Mouse (Mus musculus) hindbrain, embryonic 14.5 days (tissue): ENCODE measurements around the gene Prkcb. TPM values are rescaled to one million over a fixed set of nuclear protein-coding genes. Genes with fewer than 3 reads are reported as not detected.

ENCODE experiments used
- ATAC-seq: fragments of 200-750 bp; cut with Nextera tagmentation; 2 replicates; pipeline ENCODE4 v1.8.0; 2017; ENCODE audit warnings: moderate number of reproducible peaks, mild to moderate bottlenecking, moderate TSS enrichment, moderate library complexity; ENCODE audit not compliant: low FRiP score
- DNase-seq: peaks from one replicate; pipeline ENCODE4 v3.0.0-alpha.2; 2015; ENCODE audit warnings: low spot score
- H3K27ac ChIP-seq: fragments of 300-500 bp; sonication (generic); 2 replicates; pipeline ENCODE4 v1.5.1; 2014; ENCODE audit warnings: mild to moderate bottlenecking, moderate library complexity
- H3K27me3 ChIP-seq: fragments of 300-500 bp; sonication (generic); 2 replicates; pipeline ENCODE4 v1.6.1; 2014; ENCODE audit warnings: mild to moderate bottlenecking, low read length, mixed read lengths; ENCODE audit not compliant: control insufficient read depth, insufficient read depth
- H3K36me3 ChIP-seq: fragments of 300-500 bp; sonication (generic); replicated peaks from 2 replicates; pipeline ENCODE4 v1.6.1; 2014; ENCODE audit not compliant: control insufficient read depth, insufficient read depth
- H3K4me1 ChIP-seq: fragments of 300-500 bp; sonication (generic); replicated peaks from 2 replicates; pipeline ENCODE4 v1.6.1; 2014; ENCODE audit warnings: antibody characterized with exemption, low read length, mixed read lengths; ENCODE audit not compliant: control insufficient read depth, insufficient read depth
- H3K4me2 ChIP-seq: fragments of 300-500 bp; sonication (generic); replicated peaks from 2 replicates; pipeline ENCODE4 v1.6.1; 2014; ENCODE audit warnings: mild to moderate bottlenecking, moderate library complexity
- H3K4me3 ChIP-seq: fragments of 300-500 bp; sonication (generic); replicated peaks from 2 replicates; pipeline ENCODE4 v1.5.1; 2014; ENCODE audit warnings: mild to moderate bottlenecking, low read length
- H3K9ac ChIP-seq: fragments of 300-500 bp; sonication (generic); 2 replicates; pipeline ENCODE4 v1.6.1; 2014
- H3K9me3 ChIP-seq: fragments of 300-500 bp; sonication (generic); 2 replicates; pipeline ENCODE4 v1.6.1; 2016; ENCODE audit warnings: low read length; ENCODE audit not compliant: control insufficient read depth
- WGBS: fragments of 180-500 bp; shearing (Covaris S2); extraction: QIAGEN DNeasy Blood & Tissue Kit; methylation state at CpG from one replicate; pipeline ENCODE4 v1.1.7; 2014; 5-methylcytosine and 5-hydroxymethylcytosine counted together
- polyA plus RNA-seq: library from polyadenylated mRNA; unstranded; fragments of >200 nt; fragmentation: Nextera tagmentation; extraction: Ambion mirVana; gene quantifications from 2 replicates; pipeline ENCODE4 v1.2.1, GENCODE M21; 2014

The Prkcb gene
- polyA plus RNA-seq, 1 experiment from 2014 or later: 135 TPM

DNA sequence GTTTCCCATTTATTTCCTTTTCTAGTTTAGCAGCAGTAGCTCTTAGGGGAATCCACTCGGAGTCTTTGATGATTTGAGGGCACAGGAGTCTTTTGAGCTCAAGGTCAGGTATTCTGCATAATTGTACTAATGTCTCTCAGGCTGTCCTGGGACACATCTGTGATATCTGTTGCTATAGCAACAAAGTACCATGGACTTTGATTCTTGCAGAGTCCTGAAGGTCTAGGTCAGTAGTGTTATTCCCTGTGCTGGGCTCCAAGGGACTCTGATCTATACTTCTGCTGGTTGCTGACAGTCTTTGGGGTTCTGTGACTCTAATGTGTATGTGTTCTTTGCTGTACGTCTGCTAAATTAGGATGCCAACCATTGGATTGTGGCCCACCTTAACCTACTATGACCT lies 171.5 kb downstream of the Prkcb start:
- 54% methylated on average over 2 of the region's 2 CpGs for WGBS
- H3K4me1 ChIP-seq: no peaks in the 10 kb centered on the region
- H3K4me2 ChIP-seq: no peak overlapping the region
- H3K4me3 ChIP-seq: no peak overlapping the region
- no peaks in the 10 kb centered on the region for H3K9me3 ChIP-seq
- H3K27me3 ChIP-seq: no peaks in the 10 kb centered on the region
- no peaks in the 10 kb centered on the region for H3K36me3 ChIP-seq
- H3K9ac ChIP-seq: no peak overlapping the region
- no peak; the same call in 1 of the 2 replicates for ATAC-seq
- DNase-seq: no peak
- H3K27ac ChIP-seq: no peak overlapping the region

DNA sequence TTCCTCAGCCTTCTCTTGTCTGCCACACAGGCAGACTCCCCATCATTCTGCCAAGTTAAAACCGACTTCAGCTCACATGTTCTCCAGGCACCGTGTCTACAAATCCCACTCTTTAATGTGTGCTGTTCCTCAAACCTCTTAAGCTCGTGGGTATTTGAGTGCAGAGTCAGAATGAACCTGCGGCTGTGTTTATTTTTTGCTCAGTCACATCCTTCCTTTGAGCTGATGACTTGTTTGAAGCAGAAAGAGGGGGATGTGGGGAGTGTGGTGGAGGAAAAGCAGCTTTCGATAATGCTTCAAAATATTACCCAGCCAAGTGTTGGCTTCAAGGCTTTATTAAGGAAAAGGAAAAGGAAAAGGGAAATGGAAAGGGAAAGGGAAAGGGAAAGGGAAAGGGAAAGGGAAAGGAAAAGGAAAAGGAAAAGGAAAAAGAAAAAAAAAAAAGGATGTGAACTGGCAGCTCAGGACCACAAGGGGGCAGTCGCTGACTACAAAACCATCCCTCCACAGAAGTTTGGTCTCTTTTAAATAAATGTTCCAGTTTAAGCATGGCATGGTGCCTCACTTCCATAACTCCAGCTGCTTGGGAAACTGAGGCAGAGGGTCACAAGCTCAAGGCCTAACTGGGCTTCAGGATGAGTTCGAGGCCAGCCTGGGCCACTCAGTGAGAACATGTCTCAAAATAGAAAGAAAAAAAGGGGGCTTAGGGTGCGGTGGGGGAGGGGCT lies 177.4 kb downstream of the Prkcb start:
- H3K9ac ChIP-seq: no peak overlapping the region
- H3K36me3 ChIP-seq: no peaks in the 10 kb centered on the region
- no peaks in the 10 kb centered on the region for H3K9me3 ChIP-seq
- DNase-seq (peak; percentile 71), ATAC-seq (no peak)
- H3K4me1 ChIP-seq: no peaks in the 10 kb centered on the region
- H3K4me3 ChIP-seq: no peak overlapping the region
- H3K27ac ChIP-seq: no peak overlapping the region
- H3K27me3 ChIP-seq: no peaks in the 10 kb centered on the region
- H3K4me2 ChIP-seq: no peak overlapping the region
- WGBS: 54% methylated on average over 8 of the region's 8 CpGs

DNA sequence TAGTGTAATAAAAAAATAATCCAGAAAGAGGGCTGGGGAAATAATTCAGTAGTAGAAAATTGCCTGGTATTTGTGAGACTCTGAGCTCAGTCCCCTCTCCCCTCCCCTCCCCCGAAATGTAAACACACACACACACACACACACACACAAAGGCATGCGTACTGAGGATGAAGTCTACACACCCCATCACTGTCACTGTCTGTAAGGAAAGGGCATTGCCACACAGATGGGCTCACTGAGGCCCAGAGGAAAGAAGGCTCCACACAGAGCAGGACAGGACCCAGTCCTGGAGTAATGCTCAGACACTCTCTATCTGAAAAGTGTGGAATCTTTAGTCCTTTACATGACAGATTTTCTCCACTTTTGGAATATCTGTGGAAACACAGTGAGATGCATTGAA lies 178.2 kb downstream of the Prkcb start:
- DNase-seq (no peak), ATAC-seq (no peak)
- Histone ChIP-seq H3K4me1 (no peaks in the 10 kb centered on the region), H3K36me3 (no peaks in the 10 kb centered on the region), H3K27ac (no peak overlapping the region), H3K27me3 (no peaks in the 10 kb centered on the region), H3K9ac (no peak overlapping the region), H3K4me3 (no peak overlapping the region), H3K9me3 (no peaks in the 10 kb centered on the region), H3K4me2 (no peak overlapping the region)
- 83% methylated on average over 2 of the region's 2 CpGs for WGBS

DNA sequence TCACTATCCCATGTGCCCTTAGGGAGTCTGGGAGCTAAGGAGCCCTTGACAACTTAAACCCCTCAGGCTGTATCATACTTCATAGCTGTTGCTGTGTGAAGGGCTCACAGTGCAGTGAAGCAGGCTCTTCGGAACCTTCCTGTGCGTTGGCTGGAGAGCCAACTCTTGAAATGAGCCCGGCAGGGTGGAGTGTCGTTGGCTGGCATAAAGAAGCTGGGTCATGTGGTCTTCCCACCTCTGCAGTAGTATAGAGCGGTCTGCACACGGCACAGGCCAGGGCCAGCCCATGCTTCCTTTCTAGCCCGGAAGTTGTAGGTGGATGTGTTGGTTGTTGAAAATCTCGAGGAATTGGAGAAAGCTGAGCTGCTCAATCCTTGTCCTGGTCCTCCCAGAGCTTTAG lies 179.3 kb downstream of the Prkcb start:
- H3K9me3 ChIP-seq: no peaks in the 10 kb centered on the region
- H3K27ac ChIP-seq: no peak overlapping the region
- H3K36me3 ChIP-seq: no peaks in the 10 kb centered on the region
- no peaks in the 10 kb centered on the region for H3K4me1 ChIP-seq
- no peak overlapping the region for H3K9ac ChIP-seq
- no peak overlapping the region for H3K4me3 ChIP-seq
- 82% methylated on average over 8 of the region's 8 CpGs for WGBS
- DNase-seq (no peak), ATAC-seq (no peak)
- no peak overlapping the region for H3K4me2 ChIP-seq
- H3K27me3 ChIP-seq: no peaks in the 10 kb centered on the region

DNA sequence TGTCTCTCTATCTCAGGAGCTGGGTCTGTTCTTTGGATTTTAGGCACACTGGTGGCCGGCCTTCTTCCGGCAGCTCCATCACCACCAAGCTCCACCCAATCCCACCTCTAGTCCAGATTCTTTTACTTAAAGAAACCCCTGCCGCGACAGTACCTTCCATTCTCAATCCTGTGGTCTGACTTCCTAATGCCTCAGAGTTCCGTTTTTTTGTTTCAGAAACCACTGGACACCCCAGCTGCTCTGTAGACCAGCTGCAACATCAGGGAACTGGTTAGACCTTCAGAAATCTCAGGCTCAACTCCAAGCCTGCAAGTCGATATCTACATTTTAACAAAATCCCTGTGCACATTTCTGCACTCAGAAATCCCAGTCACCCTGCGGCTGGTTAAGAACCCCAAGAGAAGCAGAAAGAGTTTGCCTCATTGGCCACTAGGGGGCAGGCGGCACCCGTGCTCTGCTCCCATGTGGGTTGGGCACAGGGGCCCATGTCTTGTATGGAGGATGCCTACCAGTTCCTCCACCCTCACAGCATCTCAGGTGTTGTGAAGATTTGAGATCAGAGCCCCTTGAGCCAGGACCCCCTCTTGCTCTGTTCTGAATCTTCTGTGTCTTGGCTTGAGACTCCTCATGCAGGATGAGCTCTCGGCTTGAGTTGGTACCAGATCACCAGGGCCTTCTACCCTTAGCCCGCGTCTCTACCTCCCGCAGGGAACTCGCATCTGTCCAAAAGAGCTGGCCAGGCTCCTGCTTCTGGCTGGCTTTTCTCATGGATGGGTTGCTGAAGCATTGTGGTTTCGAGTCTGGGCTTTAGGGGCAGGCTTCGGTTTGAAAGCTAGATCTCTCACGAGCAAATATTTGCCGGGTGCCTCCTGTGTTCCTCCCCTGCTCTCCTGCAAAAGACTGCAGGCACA lies 182.1 kb downstream of the Prkcb start:
- Histone ChIP-seq H3K9ac (no peak overlapping the region), H3K4me1 (no peaks in the 10 kb centered on the region), H3K36me3 (no peaks in the 10 kb centered on the region), H3K27ac (no peak overlapping the region), H3K27me3 (no peaks in the 10 kb centered on the region), H3K9me3 (peaks cover 7% of the 10 kb centered on the region), H3K4me2 (no peak overlapping the region), H3K4me3 (no peak overlapping the region)
- ATAC-seq: peak; percentile 51; the same call in 1 of the 2 replicates
- DNase-seq: peak; percentile 79
- 55% methylated on average over 18 of the region's 18 CpGs for WGBS

DNA sequence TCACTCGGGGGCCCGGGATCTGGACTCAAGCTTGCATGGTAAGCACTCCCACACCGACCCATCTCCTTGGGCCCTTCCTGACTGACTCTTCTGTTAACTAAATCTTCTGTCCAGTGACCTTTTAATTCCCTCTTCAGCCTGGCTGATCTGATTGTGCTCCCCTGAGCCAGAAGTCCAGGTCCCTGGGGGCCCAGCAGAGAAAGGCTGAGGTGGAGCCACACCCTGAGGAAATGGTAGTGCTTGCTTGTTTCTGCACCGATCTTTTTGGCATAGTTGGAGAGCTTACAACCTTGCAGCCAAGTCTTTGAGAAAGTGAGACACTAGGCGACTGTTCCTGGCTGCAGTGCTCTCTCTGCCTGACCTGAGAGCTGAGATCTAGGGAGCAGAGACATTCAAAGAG lies 183.7 kb downstream of the Prkcb start:
- Histone ChIP-seq H3K4me3 (no peak overlapping the region), H3K27me3 (no peaks in the 10 kb centered on the region), H3K4me1 (peaks cover 8% of the 10 kb centered on the region; the same call in 1 of the 2 replicates), H3K9me3 (peaks cover 7% of the 10 kb centered on the region), H3K9ac (no peak overlapping the region), H3K4me2 (no peak overlapping the region), H3K27ac (no peak overlapping the region), H3K36me3 (no peaks in the 10 kb centered on the region)
- DNase-seq: no peak
- ATAC-seq: no peak
- 88% methylated on average over 5 of the region's 5 CpGs for WGBS

DNA sequence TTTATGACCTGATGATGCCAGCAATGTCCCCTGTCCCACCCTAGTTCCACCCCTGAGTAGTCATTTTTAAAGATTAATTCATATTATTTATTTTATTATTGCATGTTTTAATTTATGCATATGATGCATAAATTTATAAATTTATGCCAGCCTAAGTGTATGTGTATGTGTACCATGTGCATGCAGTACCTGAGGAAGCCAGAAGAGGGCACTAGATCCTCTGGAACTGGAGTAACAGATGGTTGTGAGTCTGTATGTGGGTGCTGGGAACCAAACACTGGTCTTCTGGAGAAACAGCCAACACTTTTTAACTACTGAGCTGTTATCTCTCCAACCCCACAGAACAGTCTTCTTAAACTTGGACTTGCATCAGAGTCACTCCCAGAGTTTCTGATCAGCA lies 186.5 kb downstream of the Prkcb start:
- H3K4me2 ChIP-seq: no peak overlapping the region
- H3K36me3 ChIP-seq: no peaks in the 10 kb centered on the region
- peaks cover 27% of the 10 kb centered on the region for H3K4me1 ChIP-seq
- DNase-seq (no peak), ATAC-seq (no peak)
- H3K9ac ChIP-seq: no peak overlapping the region
- H3K27me3 ChIP-seq: no peaks in the 10 kb centered on the region
- H3K27ac ChIP-seq: no peak overlapping the region
- no peak overlapping the region for H3K4me3 ChIP-seq
- H3K9me3 ChIP-seq: peaks cover 7% of the 10 kb centered on the region

DNA sequence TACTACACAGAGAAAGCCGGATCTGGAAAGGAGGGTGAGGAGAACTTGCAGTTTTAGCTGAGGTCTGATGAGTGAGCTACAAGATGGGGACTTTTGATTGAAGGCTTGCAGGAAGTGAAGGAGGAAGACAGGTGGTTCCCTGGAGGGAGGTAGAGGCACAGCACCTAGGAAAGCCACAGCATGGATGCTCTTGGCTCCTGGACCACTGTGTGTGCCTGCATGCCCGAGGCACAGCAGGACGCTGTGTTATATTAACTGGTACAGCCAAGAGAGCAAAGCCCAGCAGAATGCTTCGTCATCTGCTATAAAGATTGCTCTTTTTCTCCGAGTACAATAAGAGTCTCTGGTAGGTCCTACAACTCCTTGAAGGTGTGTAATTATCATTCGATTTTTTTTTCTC lies 188.1 kb downstream of the Prkcb start:
- 69% methylated on average over 6 of the region's 6 CpGs for whole genome bisulfite sequencing
- ATAC-seq: no peak
- H3K27ac ChIP-seq: peak overlapping the region; percentile 82; the same call in 1 of the 2 replicates
- no peak overlapping the region for H3K4me2 ChIP-seq
- H3K27me3 ChIP-seq: no peaks in the 10 kb centered on the region
- no peak overlapping the region for H3K9ac ChIP-seq
- H3K4me3 ChIP-seq: no peak overlapping the region
- no peaks in the 10 kb centered on the region for H3K36me3 ChIP-seq
- peaks cover 7% of the 10 kb centered on the region for H3K9me3 ChIP-seq
- H3K4me1 ChIP-seq: peaks cover 27% of the 10 kb centered on the region
- DNase-seq: no peak

DNA sequence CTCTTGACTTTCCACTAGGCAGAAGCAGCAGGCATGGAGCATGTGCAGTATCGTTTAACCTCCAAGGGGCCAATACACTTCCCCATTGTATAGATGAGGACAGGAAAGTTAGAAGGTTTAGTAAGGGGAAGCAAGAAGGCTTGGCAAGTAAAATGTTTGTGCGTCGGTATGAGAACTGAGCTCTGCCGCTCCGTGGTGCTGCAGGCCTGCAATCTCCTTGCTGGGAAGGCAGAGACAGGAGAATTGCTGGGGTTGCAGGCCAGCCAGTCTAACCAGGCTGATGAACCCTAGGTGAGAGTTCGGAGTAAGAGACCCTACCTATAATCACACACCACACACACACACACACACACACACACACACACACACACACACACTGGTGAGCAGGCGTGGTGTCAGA lies 188.6 kb downstream of the Prkcb start:
- Histone ChIP-seq H3K4me2 (no peak overlapping the region), H3K4me3 (no peak overlapping the region), H3K4me1 (peaks cover 27% of the 10 kb centered on the region), H3K36me3 (no peaks in the 10 kb centered on the region), H3K9me3 (peaks cover 7% of the 10 kb centered on the region), H3K27ac (peak overlapping the region; percentile 82; the same call in 1 of the 2 replicates), H3K9ac (no peak overlapping the region), H3K27me3 (no peaks in the 10 kb centered on the region)
- 39% methylated on average over 7 of the region's 7 CpGs for WGBS
- DNase-seq (no peak), ATAC-seq (peak; percentile 10; the same call in 1 of the 2 replicates)
